Mouse (Mus musculus) duodenum, adult 2 months (tissue): ENCODE data around the gene Slc35a5. TPM values are rescaled to one million over a fixed set of nuclear protein-coding genes. Genes with fewer than 3 reads are reported as not detected.

ENCODE experiments used
- polyA plus RNA-seq: library from polyadenylated mRNA; depleted of rRNA; stranded (reverse); fragments of >200 nt; gene quantifications from 2 replicates; pipeline ENCODE4 v1.2.3, GENCODE M21; 2012; ENCODE audit warnings: low replicate concordance; rRNA removed

Gene Slc35a5
- 3.9 and 4.6 TPM in 2 replicates for polyA plus RNA-seq

GRCm38 (mm10) chr16:45158522-45159388 lies at the start of gene Slc35a5, which contains the start of gene Atg3:
TSS of gene Slc35a5 (minus strand) at chr16:45158706.
TSS of gene Atg3 (plus strand) at chr16:45158785.

GRCm38 (mm10) chr16:45093137-45093731 lies 65.3 kb downstream of the Slc35a5 start, which contains the start of gene Ccdc80:
TSS of gene Ccdc80 (plus strand) at chr16:45093402.

Other genes starting within 250 kb of the Slc35a5 start
- not detected in 2 replicates for gene Cd200r3, start 215.0 kb downstream of the Slc35a5 start, polyA plus RNA-seq
- 4.7 and 4.8 TPM in 2 replicates for gene Ccdc80, start 65.3 kb downstream of the Slc35a5 start, polyA plus RNA-seq
- 22.2 and 51.8 TPM in 2 replicates for gene Atg3, start 79 bp upstream of the Slc35a5 start, polyA plus RNA-seq
- gene Btla, start 65.6 kb upstream of the Slc35a5 start, polyA plus RNA-seq = 0.11 and 0.16 TPM in 2 replicates